Mouse (Mus musculus) erythroblast, embryonic 14.5 days (primary cell): ENCODE data around the gene Mctp1. TPM values are rescaled to one million over a fixed set of nuclear protein-coding genes. Genes with fewer than 3 reads are reported as not detected.

Source experiments
- H3K27me3 ChIP-seq: 2 replicates; pipeline ENCODE4 v1.6.1; 2012; ENCODE audit warnings: inconsistent platforms; ENCODE audit not compliant: control insufficient read depth
- H3K36me3 ChIP-seq: 2 replicates; pipeline ENCODE4 v1.6.1; 2012; ENCODE audit warnings: mild to moderate bottlenecking, inconsistent platforms; ENCODE audit not compliant: control insufficient read depth
- H3K4me1 ChIP-seq: 2 replicates; pipeline ENCODE4 v1.6.1; 2012; ENCODE audit warnings: inconsistent platforms; ENCODE audit not compliant: control insufficient read depth
- H3K4me3 ChIP-seq: replicated peaks from 2 replicates; pipeline ENCODE3; 2012; ENCODE audit warnings: moderate library complexity, mild to moderate bottlenecking, inconsistent platforms
- H3K9me3 ChIP-seq: 2 replicates; pipeline ENCODE4 v1.6.1; 2012; ENCODE audit warnings: low read length, inconsistent platforms, mixed read lengths; ENCODE audit not compliant: control insufficient read depth
- GATA1 ChIP-seq: IDR thresholded peaks from 2 replicates; pipeline ENCODE4 v1.6.1; 2012; ENCODE audit warnings: low read length, inconsistent platforms, mixed read lengths
- TAL1 ChIP-seq: IDR thresholded peaks from 3 replicates; pipeline ENCODE4 v1.6.1; 2012; ENCODE audit warnings: low read length, inconsistent platforms, mixed read lengths
- polyA plus RNA-seq: library from polyadenylated mRNA; stranded (reverse); fragments of >175 nt; gene quantifications from 2 replicates; pipeline ENCODE4 v1.2.3, GENCODE M21; 2012

Gene Mctp1
- polyA plus RNA-seq, 1 experiment: not detected

DNA sequence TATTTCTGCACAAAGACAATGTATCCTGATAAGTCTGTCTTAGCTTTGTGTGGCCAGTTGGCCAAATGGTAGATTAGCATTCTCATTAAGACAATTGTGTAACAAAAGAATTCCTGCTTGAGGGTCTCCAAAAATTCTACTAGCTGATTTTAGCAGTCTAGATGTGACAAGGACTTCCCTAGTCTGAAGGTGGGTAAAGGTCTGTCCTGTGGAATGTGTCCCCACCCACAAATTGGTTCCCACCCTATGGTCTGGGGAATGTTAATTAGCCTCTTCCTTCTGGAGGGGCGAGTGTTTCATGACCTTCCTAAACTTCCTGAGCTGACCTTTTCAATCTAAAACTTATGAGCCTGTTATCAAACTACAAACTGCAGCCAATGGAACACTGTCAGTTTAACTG is 143.4 kb downstream of the Mctp1 start:
- H3K4me3 ChIP-seq: no peak overlapping the region
- H3K9me3 ChIP-seq: no peaks in the 10 kb centered on the region
- H3K4me1 ChIP-seq: no peaks in the 10 kb centered on the region
- H3K36me3 ChIP-seq: no peaks in the 10 kb centered on the region
- TF ChIP-seq GATA1: no peak
- no peak for TF ChIP-seq TAL1
- H3K27me3 ChIP-seq: no peaks in the 10 kb centered on the region

DNA sequence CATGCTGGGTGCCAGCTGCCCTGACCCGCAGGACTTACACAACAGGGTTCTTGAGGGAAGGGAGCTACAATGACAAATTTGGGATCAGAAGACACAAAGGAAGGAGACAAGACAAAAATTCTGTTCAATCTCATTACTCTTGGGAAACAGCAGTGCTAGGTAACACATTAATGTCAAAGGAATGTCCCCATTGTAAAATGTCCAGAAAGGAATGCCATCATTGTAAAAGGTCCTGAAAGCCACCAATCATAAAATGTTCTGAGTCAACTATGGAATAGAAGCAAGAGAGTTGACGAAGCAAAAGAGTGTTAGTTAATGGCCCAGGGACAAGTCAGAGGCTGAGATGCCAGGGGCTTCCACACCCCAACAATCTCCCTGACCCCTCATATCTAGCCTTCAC is 145.6 kb downstream of the Mctp1 start:
- no peaks in the 10 kb centered on the region for H3K36me3 ChIP-seq
- TF ChIP-seq GATA1 (no peak), TAL1 (no peak)
- H3K27me3 ChIP-seq: no peaks in the 10 kb centered on the region
- H3K4me1 ChIP-seq: no peaks in the 10 kb centered on the region
- H3K9me3 ChIP-seq: no peaks in the 10 kb centered on the region
- no peak overlapping the region for H3K4me3 ChIP-seq

GRCm38 (mm10) chr13:76530867-76531504 is 146.7 kb downstream of the Mctp1 start:
- H3K36me3 ChIP-seq: no peaks in the 10 kb centered on the region
- no peaks in the 10 kb centered on the region for H3K9me3 ChIP-seq
- no peak overlapping the region for H3K4me3 ChIP-seq
- H3K4me1 ChIP-seq: no peaks in the 10 kb centered on the region
- TF ChIP-seq TAL1 (no peak), GATA1 (no peak)
- no peaks in the 10 kb centered on the region for H3K27me3 ChIP-seq

DNA sequence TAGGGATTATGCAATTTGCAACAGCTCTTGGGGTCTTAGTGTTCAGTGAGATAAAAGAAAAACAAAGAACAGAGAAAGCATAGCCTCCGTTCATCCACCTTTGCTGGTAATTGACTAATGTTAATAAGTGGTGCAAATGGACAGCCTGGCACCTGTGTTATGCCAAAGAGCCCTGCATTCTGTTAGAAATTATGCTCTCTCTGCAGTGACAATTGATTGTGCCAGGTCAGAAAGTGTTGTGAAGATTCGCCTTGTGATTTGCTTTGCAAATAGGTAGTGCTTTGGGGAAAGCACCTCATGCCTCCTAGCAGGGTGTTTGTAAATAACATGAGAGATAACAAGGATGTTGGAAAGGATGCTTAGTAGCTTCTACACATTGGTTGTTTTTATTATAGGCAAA is 163.5 kb downstream of the Mctp1 start:
- no peaks in the 10 kb centered on the region for H3K36me3 ChIP-seq
- H3K9me3 ChIP-seq: no peaks in the 10 kb centered on the region
- TF ChIP-seq TAL1 (no peak), GATA1 (no peak)
- H3K4me3 ChIP-seq: no peak overlapping the region
- H3K4me1 ChIP-seq: no peaks in the 10 kb centered on the region
- no peaks in the 10 kb centered on the region for H3K27me3 ChIP-seq

- Histone ChIP-seq H3K9me3 (no peaks in the 10 kb centered on the region), H3K27me3 (no peaks in the 10 kb centered on the region), H3K4me1 (no peaks in the 10 kb centered on the region), H3K36me3 (no peaks in the 10 kb centered on the region), H3K4me3 (no peak overlapping the region)
- TF ChIP-seq TAL1 (no peak), GATA1 (no peak)
Observed at GRCm38 (mm10) chr13:76560918-76561317, 176.6 kb downstream of the Mctp1 start.

GRCm38 (mm10) chr13:76561594-76561993 is 177.3 kb downstream of the Mctp1 start:
- H3K27me3 ChIP-seq: no peaks in the 10 kb centered on the region
- no peaks in the 10 kb centered on the region for H3K9me3 ChIP-seq
- no peaks in the 10 kb centered on the region for H3K4me1 ChIP-seq
- no peak overlapping the region for H3K4me3 ChIP-seq
- TF ChIP-seq TAL1 (no peak), GATA1 (no peak)
- H3K36me3 ChIP-seq: no peaks in the 10 kb centered on the region

- Histone ChIP-seq H3K4me1 (no peaks in the 10 kb centered on the region), H3K36me3 (no peaks in the 10 kb centered on the region), H3K4me3 (no peak overlapping the region), H3K9me3 (no peaks in the 10 kb centered on the region), H3K27me3 (no peaks in the 10 kb centered on the region)
- no peak for TF ChIP-seq GATA1
- TF ChIP-seq TAL1: no peak
Observed at GRCm38 (mm10) chr13:76564061-76564460, 179.7 kb downstream of the Mctp1 start.

DNA sequence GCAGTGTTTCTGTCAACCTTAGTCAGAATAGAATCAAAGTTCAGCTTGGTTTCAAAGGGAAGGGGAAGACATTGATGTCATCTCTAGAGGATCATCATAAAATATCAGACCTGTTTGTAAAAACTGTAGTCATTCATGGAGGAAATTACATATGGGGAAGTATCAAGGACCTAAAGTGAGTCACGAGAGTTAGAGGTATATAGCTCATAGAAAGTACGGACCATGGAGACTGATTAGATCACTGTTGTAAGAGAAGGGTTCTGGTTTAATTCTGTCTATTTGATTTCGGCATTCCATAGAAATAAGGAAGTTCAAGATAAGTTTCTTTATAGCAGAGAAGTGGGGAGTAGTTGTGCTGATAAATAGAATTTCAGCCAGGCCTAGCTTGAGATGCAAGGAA is 181.7 kb downstream of the Mctp1 start:
- no peaks in the 10 kb centered on the region for H3K36me3 ChIP-seq
- no peak for TF ChIP-seq TAL1
- no peak for TF ChIP-seq GATA1
- no peaks in the 10 kb centered on the region for H3K4me1 ChIP-seq
- no peaks in the 10 kb centered on the region for H3K9me3 ChIP-seq
- H3K4me3 ChIP-seq: no peak overlapping the region
- no peaks in the 10 kb centered on the region for H3K27me3 ChIP-seq

DNA sequence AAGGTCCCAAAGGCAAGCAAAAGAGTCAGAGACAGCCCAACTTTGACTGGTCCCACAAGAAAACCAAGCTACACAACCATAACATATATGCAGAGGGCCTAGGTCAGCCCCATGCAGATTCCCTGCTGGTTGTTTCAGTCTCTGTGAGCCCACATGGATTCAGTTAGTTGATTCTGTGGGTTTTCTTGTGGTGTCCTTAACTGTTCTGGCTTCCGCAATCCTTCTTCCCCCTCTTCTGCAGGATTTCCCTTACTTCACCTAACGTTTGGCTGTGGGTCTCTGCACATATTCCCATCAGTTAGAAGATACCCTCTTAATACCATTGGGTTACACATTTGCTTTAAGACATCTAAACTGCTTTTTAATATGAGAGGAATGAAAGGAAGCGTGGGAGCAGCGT is 183.1 kb downstream of the Mctp1 start:
- Histone ChIP-seq H3K4me3 (no peak overlapping the region), H3K36me3 (no peaks in the 10 kb centered on the region), H3K4me1 (no peaks in the 10 kb centered on the region), H3K9me3 (no peaks in the 10 kb centered on the region), H3K27me3 (no peaks in the 10 kb centered on the region)
- TF ChIP-seq GATA1 (no peak), TAL1 (no peak)

DNA sequence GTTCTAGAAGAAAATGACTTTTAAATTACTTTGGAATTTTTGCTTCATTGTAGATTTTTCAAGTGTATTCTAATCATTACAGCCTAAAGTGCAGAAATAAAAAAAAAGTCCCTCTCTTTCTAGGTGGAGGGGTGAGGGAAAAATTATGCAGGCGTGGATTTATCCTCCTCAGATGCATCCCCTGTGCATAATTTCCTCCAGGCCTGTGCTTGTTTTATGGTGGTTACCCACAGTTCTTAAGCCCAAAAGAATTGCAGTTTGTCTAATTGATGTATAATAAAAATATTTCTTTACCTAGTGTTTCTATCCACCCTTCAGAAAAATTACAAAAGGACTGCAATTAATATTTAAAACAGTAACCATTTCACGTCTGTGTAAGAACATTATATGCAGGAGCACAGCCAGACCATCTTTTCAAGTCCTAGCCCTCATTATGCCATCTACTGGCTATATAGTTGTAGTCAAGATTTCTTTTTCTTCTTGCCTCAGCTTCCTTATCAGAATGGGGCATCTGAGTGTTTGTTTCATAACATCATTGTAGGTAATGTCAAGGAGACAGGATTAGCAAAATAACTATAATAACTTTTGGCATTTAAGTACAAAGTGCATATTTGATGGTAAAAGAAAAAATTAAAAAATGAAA is 184.4 kb downstream of the Mctp1 start:
- TF ChIP-seq GATA1 (no peak), TAL1 (no peak)
- H3K9me3 ChIP-seq: no peaks in the 10 kb centered on the region
- no peaks in the 10 kb centered on the region for H3K4me1 ChIP-seq
- no peaks in the 10 kb centered on the region for H3K27me3 ChIP-seq
- no peaks in the 10 kb centered on the region for H3K36me3 ChIP-seq
- no peak overlapping the region for H3K4me3 ChIP-seq
